Mouse (Mus musculus) CH12F3 (cell line): ENCODE measurements around the gene Klk4.

Experiments
- in situ Hi-C: fragments of 300-500 bp; cut with MboI; formaldehyde crosslinking; loops from 2 replicates; pipeline ENCODE4 v1.14.3; 2020; ENCODE audit warnings: low sequenced_read_pairs

The Klk4 gene

GRCm38 (mm10) chr7:43880912-43881311, at the start of gene Klk4:
Gene Klk4 (plus strand): TSS chr7:43881160.
- in situ Hi-C loops: no loop called here

- in situ Hi-C loops: no loop called here
Observed at GRCm38 (mm10) chr7:43841701-43842100, 39.3 kb upstream of the Klk4 start, which contains the start of gene Klk5. Gene Klk5 (plus strand): TSS chr7:43841971.

DNA sequence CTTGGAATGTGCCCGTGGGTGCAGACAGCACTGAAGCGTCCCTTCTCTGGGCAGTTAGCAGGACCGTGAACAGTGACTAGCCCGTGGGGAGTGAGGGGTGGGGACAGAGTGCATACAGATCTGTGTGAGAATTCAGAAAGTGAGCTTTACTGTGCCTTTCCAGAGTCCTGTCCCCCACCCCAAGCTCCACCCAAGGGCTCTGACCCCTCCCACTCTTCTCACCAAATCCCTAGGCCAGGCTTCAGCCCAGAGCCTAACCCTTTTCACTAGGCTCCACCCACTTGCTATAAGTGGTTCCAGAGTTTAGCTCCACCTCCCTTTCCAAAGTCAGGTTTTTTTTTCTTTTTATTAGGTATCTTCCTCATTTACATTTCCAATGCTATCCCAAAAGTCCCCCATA, 37.2 kb upstream of the Klk4 start:
- in situ Hi-C loops: no loop called here

- in situ Hi-C loops: no loop called here
Observed at GRCm38 (mm10) chr7:43851616-43852015, 29.3 kb upstream of the Klk4 start.

DNA sequence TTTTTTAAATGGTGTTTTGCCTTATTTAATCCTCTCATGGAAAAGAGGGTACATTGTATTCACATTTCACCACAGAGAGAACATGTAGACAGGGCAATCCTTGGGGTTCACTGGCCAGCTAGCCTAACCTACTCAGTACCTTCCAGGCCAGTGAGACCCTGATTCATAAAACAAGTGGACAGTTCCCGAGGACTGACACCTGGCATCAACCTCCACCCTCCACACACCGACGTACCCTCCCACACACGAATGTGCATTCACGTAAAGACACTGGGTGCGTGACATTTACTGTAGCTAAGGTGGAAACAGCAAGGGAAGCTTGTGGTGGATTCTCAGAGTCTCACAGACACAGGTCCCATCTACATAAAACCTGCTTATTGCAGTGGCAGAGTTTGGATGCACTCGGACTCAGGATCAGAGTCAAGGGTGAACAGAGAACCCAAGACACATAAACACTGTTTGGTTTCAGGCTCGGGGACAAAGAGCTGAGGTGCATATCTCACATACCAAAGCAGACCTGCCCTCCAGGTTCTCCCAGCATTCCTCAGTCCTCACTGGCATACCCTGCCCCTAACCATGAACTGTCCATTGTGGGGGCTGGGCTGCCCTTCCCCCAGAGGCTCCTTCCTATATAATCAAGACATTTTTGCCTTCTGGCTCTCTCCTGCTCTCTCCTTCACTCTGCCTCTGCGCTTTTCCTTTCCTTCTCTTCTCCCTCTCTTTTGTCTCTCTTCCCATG, 26.1 kb upstream of the Klk4 start:
- in situ Hi-C loops: no loop called here

DNA sequence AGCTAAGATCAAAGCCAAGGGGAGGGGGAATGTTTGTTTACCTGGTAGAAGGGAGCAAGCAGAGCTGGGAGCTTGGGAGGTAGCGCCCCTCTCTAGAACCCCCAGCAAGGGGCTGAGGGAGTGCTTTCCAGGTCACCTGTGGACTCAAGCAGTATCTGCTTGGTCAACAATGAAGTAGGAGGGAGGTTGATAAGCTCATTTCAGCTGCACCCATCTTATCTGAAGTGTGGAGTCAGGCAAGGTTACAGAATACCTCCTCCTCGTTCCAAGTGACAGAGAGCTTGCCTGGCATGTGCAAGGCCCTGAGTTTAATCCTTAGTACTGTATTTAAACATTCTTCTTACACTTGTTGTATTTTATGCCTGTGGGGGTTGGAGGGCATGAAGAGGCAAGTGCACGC, 25.3 kb upstream of the Klk4 start:
- in situ Hi-C loops: no loop called here

DNA sequence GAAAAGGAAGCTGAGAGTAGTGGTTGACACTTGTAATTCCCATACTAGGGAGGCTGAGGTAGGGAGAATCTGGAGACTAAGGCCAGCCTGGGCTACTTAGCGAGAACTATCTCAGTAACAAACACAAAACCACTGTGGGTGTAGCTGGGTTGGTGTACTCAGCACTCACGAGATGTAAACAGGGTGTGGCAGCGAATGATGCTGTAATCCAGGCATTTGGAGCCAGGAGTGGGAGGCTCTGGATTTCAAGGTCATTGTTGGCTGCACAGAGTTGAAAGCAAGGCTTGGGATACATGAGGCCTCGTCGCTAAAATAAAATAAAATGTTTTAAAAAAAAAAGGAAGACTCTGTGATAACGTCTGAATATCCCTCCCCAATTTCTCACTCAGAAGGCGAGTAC, 24.7 kb upstream of the Klk4 start:
- in situ Hi-C loops: no loop called here

DNA sequence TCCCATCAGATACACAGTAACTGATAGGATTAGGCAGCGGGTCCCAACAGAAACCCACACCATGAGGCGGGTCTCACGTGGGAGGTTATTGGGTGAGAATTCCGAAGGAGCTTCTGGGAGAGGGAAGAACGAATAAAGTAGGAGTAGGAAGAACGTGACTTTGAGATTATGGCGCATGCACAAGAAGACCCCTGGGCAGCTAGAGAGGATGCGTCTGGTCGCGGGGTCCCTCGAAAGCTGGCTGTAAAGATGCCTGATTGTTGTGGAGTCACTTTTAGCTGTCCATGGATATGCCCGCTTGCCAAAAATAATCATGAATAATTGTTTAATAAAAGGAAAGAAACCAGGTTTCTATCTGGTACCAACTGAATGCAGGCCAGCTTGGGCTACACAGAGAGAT, 23.5 kb upstream of the Klk4 start:
- in situ Hi-C loops: no loop called here

GRCm38 (mm10) chr7:43860411-43860810, 20.5 kb upstream of the Klk4 start:
- in situ Hi-C loops: no loop called here

DNA sequence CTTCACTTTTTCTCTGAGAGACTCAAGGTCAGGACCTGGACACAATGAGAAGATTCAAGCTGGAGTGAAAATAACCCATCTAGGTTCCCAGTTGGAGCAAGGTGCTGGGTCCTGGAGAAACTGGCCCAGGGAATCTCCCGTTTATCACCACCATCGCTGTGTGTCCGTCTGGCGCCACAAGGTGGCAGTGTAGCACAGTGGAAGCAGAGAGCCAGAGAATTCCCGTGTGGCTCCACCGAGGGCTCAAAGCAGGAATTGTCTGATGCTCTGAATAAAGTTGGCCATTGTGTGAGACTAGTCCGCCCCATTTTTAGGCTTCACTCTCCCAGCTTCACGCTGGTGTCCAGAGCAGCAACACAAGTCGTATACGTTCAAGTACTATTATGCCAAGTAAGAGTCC, 7.7 kb upstream of the Klk4 start:
- in situ Hi-C loops: no loop called here

GRCm38 (mm10) chr7:43873674-43874073, 7.3 kb upstream of the Klk4 start:
- in situ Hi-C loops: no loop called here

DNA sequence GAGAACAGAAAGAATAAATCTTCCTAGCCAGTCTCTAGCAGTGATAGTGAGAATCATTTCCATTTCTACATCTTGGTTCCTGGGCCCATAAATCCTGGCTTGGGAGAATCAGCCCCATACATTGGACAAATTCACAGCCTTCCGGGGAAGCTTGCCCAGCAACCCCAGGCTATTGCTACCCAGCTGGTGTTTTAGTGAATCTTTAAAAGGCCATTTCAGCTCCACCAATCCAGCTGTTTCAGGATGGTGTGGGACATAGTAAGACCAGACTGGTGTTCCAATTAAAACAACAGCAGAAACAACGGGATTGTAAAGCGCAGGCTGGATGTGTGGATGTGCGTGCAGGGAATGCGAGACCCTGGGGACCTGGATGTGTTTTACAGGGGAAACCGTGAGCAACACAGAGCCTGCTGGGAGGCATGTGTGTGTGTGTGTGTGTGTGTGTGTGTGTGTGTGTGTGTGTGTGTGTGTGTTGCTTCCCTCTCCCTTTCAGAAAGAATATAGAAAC, 6.0 kb upstream of the Klk4 start:
- in situ Hi-C loops: no loop called here

DNA sequence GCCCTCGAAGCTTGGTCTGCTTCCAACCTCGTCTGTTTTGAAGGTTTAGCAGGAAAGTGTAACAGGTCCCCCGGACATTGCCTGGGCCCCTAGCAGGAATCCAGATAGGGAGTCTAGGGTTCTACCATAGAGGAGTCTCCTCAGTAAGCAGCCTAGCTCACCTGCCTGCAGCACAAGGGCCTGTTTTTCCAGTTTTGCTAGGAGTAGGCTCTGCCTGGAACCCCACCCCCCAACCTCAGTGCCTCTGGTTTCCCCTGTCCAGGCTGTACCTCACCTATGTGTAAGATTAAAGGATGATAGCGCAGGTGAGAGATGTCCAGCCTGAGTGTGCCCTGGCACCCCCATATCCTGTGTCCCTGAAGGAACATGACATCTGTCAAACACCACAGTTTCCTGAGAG, 4.5 kb upstream of the Klk4 start:
- in situ Hi-C loops: no loop called here

- in situ Hi-C loops: no loop called here
Observed at GRCm38 (mm10) chr7:43878281-43878680, 2.7 kb upstream of the Klk4 start.

DNA sequence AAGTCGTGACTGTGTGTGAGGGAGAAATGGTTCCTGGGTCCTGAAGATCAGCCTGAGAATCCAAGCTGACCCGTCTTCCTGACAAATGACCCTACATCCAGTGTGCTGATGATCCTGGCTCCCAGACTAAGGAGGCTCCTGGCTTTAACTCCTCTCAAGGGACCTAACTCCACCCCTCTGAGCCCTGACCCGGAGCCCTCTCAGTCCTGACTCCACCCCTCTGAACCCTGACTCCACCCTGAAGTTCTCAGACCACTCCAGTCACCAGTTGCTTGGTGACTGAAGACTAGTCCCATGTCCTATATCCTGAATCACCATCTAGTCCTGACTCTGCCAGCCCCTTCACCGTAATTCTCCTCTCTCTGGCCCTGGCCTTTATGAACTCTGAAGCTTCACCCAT, 1.4 kb downstream of the Klk4 start:
- in situ Hi-C loops: no loop called here

DNA sequence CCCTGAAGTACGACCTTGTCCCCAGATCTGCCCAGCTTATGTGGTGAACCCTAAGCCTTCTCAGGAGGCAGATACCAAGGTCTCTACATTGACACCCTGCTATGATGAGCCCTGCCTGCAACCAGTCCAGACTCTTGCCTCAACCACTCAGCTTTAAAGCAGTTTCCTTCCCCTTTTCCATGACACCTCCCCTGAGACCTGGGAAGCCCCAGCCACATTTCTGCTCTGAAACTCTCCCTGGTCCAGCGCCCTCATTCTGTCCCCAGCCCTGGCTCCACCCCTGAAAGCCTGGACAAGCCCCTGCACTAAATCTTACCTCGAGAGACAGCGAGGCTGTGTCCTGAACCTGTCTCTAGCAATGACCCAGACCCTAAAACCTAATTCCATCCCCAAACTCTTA, 1.9 kb downstream of the Klk4 start:
- in situ Hi-C loops: no loop called here

DNA sequence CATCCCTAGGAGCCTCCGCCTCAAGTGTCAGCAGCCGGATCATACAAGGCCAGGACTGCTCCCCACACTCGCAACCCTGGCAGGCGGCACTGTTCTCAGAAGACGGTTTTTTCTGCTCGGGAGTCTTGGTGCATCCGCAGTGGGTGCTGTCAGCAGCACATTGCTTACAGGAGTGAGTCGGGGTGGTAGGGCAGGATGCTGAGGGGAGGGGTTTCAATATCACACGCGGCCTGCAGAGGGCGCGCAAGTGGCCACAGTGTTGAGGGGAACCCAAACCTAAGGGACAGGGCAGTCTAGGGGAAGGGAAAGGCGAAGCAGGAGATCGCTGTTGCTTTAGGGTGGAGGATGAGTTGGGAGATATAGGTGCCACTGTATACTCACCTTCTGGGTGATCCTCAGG, 2.6 kb downstream of the Klk4 start:
- in situ Hi-C loops: no loop called here

DNA sequence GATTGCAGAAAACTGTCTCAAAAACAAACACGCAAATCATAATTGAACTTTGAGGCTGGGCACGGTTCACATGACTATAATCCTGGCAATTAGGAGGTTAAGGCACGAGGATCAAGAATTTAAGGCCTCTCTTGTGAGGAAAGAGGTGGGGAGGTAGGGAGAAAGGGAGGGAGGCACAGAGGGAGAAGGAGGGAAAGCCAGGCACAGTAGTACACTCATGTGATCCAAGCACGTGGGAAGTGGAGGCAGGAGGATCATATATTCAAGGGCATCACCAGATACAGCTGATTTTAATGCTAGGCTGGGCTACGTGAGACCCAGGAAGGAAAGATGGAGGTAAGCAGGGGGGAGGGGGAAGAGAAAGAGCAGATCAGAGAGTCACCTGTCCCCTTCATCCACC, 10.4 kb downstream of the Klk4 start:
- in situ Hi-C loops: no loop called here

- in situ Hi-C loops: no loop called here
Observed at GRCm38 (mm10) chr7:43891788-43892187, 10.8 kb downstream of the Klk4 start.

GRCm38 (mm10) chr7:43894836-43895235, 13.9 kb downstream of the Klk4 start:
- in situ Hi-C loops: no loop called here

GRCm38 (mm10) chr7:43914821-43915220, 33.9 kb downstream of the Klk4 start:
- in situ Hi-C loops: no loop called here

DNA sequence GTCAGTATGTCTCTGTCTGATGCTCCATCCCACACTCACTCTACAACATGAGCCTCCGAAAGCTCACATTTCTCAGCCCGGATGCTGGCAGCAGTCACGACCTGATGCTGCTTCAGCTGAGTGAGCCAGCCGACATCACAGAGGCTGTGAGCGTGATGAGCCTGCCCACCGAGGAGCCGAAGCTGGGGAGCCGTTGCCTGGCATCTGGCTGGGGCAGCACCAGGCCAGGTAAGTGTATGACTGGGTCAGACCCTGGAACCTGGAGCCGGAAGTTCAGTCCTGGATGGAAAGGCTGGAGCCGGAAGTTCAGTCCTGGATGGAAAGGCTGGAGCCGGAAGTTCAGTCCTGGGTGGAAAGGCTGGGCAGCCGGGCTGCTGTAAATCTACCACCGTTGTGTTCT, 37.5 kb downstream of the Klk4 start:
- in situ Hi-C loops: no loop called here

DNA sequence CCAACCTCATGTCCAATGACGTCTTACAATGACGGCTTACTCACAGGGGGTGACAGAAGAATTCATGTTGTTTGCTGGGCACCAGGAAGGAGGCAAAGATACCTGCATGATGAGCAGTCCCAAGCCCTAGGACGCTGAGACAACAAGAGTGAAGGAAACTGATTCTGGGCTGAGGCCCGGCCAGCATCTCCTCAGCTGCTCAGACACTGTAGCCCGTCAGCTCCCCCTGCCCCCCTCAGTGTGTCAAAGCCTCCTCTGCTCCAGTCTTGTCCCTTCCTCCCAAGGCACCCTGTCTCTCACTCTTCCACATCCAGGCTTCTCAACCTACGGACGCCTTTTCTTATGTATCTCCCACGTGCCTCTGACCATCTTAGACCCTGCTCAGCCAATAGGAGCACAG, 37.9 kb downstream of the Klk4 start:
- in situ Hi-C loops: no loop called here
